Mouse (Mus musculus) MEL (cell line): ENCODE measurements around the gene Slc7a5.

ENCODE experiments used
- BHLHE40 ChIP-seq: IDR thresholded peaks from 2 replicates; pipeline ENCODE4 v1.6.1; 2012; ENCODE audit warnings: low read depth, mild to moderate bottlenecking, inconsistent platforms, low read length, improper control_type of control experiment, borderline replicate concordance
- CTCF ChIP-seq, 3 experiments: IDR thresholded peaks in 2 of 3; conservative IDR thresholded peaks in 1 of 3; 2 replicates each; pipeline ENCODE4 v1.5.1; 2011 to 2012; ENCODE audit warnings: low read length in 3 of 3, low read depth in 2 of 3, mild to moderate bottlenecking in 2 of 3, improper control_type of control experiment in 1 of 3, inconsistent platforms in 1 of 3, mixed read lengths in 1 of 3, moderate library complexity in 1 of 3; ENCODE audit not compliant: control insufficient read depth in 1 of 3, insufficient read depth in 1 of 3, poor library complexity in 1 of 3, severe bottlenecking in 1 of 3
- ETS1 ChIP-seq: IDR thresholded peaks from 2 replicates; pipeline ENCODE4 v1.6.1; 2012; ENCODE audit warnings: low read depth, mild to moderate bottlenecking, inconsistent platforms, low read length, improper control_type of control experiment, moderate library complexity
- KAT2A ChIP-seq: conservative IDR thresholded peaks from 2 replicates; pipeline ENCODE4 v1.6.1; 2012; ENCODE audit warnings: low read depth, low read length, improper control_type of control experiment, inconsistent platforms
- MAX ChIP-seq: IDR thresholded peaks from 2 replicates; pipeline ENCODE4 v1.6.1; 2011; ENCODE audit warnings: low read length, improper control_type of control experiment
- MEF2A ChIP-seq: IDR thresholded peaks from 2 replicates; pipeline ENCODE4 v1.6.1; 2014; ENCODE audit warnings: low read depth, mild to moderate bottlenecking, inconsistent platforms, low read length, improper control_type of control experiment; ENCODE audit not compliant: poor library complexity, insufficient replicate concordance, severe bottlenecking; ENCODE audit errors: extremely low read depth
- MYB ChIP-seq: IDR thresholded peaks from 2 replicates; pipeline ENCODE4 v1.6.1; 2011; ENCODE audit warnings: mild to moderate bottlenecking, low read depth, low read length, improper control_type of control experiment
- NELFE ChIP-seq: IDR thresholded peaks from 2 replicates; pipeline ENCODE4 v1.6.1; 2011; ENCODE audit warnings: low read depth, low read length, improper control_type of control experiment
- POLR2A ChIP-seq, 2 experiments: IDR thresholded peaks; 2 replicates each; pipeline ENCODE4 v1.6.1; 2011 to 2012; ENCODE audit warnings: low read length in 2 of 2, mild to moderate bottlenecking in 2 of 2, control low read depth in 1 of 2, improper control_type of control experiment in 1 of 2, low read depth in 1 of 2, moderate library complexity in 1 of 2; ENCODE audit not compliant: control insufficient read depth in 1 of 2, insufficient read depth in 1 of 2, poor library complexity in 1 of 2
- TAL1 ChIP-seq: IDR thresholded peaks from 2 replicates; pipeline ENCODE4 v1.6.1; 2012; ENCODE audit warnings: mild to moderate bottlenecking, inconsistent platforms, low read length, moderate library complexity, mixed read lengths
- USF1 ChIP-seq: IDR thresholded peaks from 2 replicates; pipeline ENCODE4 v1.6.1; 2014; ENCODE audit warnings: low read depth, mild to moderate bottlenecking, inconsistent platforms, low read length, improper control_type of control experiment, moderate library complexity
- USF2 ChIP-seq, 2 experiments: IDR thresholded peaks; 2 replicates each; pipeline ENCODE4 v1.6.1; 2011 to 2012; ENCODE audit warnings: improper control_type of control experiment in 2 of 2, low read length in 2 of 2, borderline replicate concordance in 1 of 2, inconsistent platforms in 1 of 2, low read depth in 1 of 2, mild to moderate bottlenecking in 1 of 2; ENCODE audit not compliant: insufficient read depth in 1 of 2

DNA sequence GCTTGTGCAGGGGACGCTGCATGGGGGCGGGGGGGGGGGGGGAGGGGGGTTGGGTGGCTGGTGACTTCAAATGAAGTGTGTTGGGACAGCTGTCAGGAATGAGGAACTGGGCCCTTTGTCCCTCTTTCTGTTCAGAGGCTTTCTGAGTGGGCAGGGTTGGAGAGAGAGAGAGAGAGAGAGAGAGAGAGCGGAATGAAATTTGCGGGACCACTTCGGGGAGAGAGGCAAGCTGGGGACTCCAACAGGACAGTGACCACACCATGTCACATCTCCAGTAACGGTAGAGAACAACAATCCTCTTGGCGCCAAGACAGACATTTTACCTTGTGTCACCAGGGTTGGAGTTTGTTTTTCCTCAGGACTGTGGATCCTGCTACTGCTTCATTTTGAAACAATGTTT, 62.7 kb downstream of the Slc7a5 start:
- TF ChIP-seq MAX (no peak), CTCF (IDR thresholded peaks at IDR 0.05 in 2 of 3, conservative IDR thresholded peaks at IDR 0.05 in 1 of 3; ENCODE audit: control insufficient read depth in 1 of 3, insufficient read depth in 1 of 3, low read depth in 2 of 3, low read length in 3 of 3, poor library complexity in 1 of 3, severe bottlenecking in 1 of 3) (no peak), POLR2A (IDR thresholded peaks at IDR 0.05; ENCODE audit: control insufficient read depth in 1 of 2, insufficient read depth in 1 of 2, low read depth in 1 of 2, low read length in 2 of 2, poor library complexity in 1 of 2) (no peak), USF1 (no peak), ETS1 (no peak), KAT2A (no peak), TAL1 (no peak), USF2 (IDR thresholded peaks at IDR 0.05; ENCODE audit: borderline replicate concordance in 1 of 2, insufficient read depth in 1 of 2, low read depth in 1 of 2, low read length in 2 of 2) (no peak), BHLHE40 (no peak), NELFE (no peak), MEF2A (no peak), MYB (no peak)
